ENCODE assay signal across 26 mouse cellular contexts in genomic region chr19:4152445-4153231, GRCm38 (mm10). TPM values are rescaled to one million over a fixed set of nuclear protein-coding genes. Genes with fewer than 3 reads are reported as not detected.
A peak's percentile ranks its signal among the peaks of the same experiment; 100 is the strongest.
DNase-seq lines count a peak whose midpoint lies in the region; ATAC-seq and TF ChIP-seq lines count a peak whose summit lies in the region.
"Had no signal": no experiment of that assay in that cellular context is flagged by ENCODE, and none has a peak within 500 bp of the region (broad histone marks: within the 10 kb centered on the region; RNA-seq: fewer than 3 reads in every experiment).

No protein-coding gene starts in this region.

- no peaks in the 10 kb centered on the region for H3K27me3 ChIP-seq in heart, embryonic 15.5 days
- no peaks in the 10 kb centered on the region for H3K27me3 ChIP-seq in E14TG2a.4 (ENCODE audit: insufficient read depth, low read length)
- H3K27me3 ChIP-seq: hindbrain, embryonic 15.5 days; midbrain, embryonic 12.5 days; Patski had no signal

- ATAC-seq in heart, embryonic 15.5 days (replicated peaks; ENCODE audit: insufficient number of reproducible peaks, insufficient read depth, low FRiP score, low read depth): no peak
- ATAC-seq: activated CD4-positive, CD25-positive, alpha-beta regulatory T cell, adult 4 months; forebrain, embryonic 16.5 days; Patski had no signal

- H3K9me3 ChIP-seq in heart, embryonic 15.5 days (replicated peaks): no peaks in the 10 kb centered on the region
- H3K9me3 ChIP-seq in E14TG2a.4 (ENCODE audit: low read length): no peaks in the 10 kb centered on the region
- H3K9me3 ChIP-seq: hindbrain, embryonic 15.5 days; midbrain, embryonic 12.5 days had no signal

- H3K27ac ChIP-seq in heart, embryonic 15.5 days: 0 out of 2 replicates have a peak overlapping the region, but pooled peaks have one; percentile 17
- H3K27ac ChIP-seq: hindbrain, embryonic 15.5 days had no signal

- H3K4me3 ChIP-seq in heart, embryonic 15.5 days: no peak overlapping the region
- H3K4me3 ChIP-seq in E14TG2a.4 (replicated peaks; ENCODE audit: low read length): 0 out of 2 replicates have a peak overlapping the region, but pooled peaks have one; percentile 10
- H3K4me3 ChIP-seq: hindbrain, embryonic 15.5 days; midbrain, embryonic 12.5 days had no signal

- H3K4me2 ChIP-seq in heart, embryonic 15.5 days: no peak overlapping the region
- H3K4me2 ChIP-seq: hindbrain, embryonic 15.5 days; lung, embryonic 14.5 days; midbrain, embryonic 12.5 days had no signal

- no peak overlapping the region for H3K9ac ChIP-seq in heart, embryonic 15.5 days
- H3K9ac ChIP-seq: hindbrain, embryonic 15.5 days; lung, embryonic 14.5 days; midbrain, embryonic 12.5 days had no signal

- peak; percentile 56 for DNase-seq in cerebellum, adult 9-11 months
- no peak for DNase-seq in cerebellum, postnatal 36 days
- DNase-seq in heart, postnatal 36 days: no peak
- peak; percentile 53 for DNase-seq in left cerebral cortex, postnatal 4 days
- no peak for DNase-seq in left cerebral cortex, postnatal 25 days (ENCODE audit: low spot score in 2 of 2)
- no peak for DNase-seq in embryo, embryonic 10 days (ENCODE audit: low spot score)
- DNase-seq: kidney, adult 11 months; kidney, postnatal 14 days; layer of hippocampus, adult 9-11 months; lung, embryonic 14.5 days; lung, postnatal 4 days; right cerebral cortex, adult 18-20 months; thymus, adult 18-20 months had no signal

- H3K4me1 ChIP-seq in heart, embryonic 15.5 days (replicated peaks): peaks cover 44% of the 10 kb centered on the region
- H3K4me1 ChIP-seq in E14TG2a.4 (replicated peaks; ENCODE audit: low read depth, low read length): peaks cover 94% of the 10 kb centered on the region

- WGBS in heart, embryonic 15.5 days: 84% methylated on average over 8 of the region's 8 CpGs

- peaks cover 35% of the 10 kb centered on the region for H3K36me3 ChIP-seq in heart, embryonic 15.5 days
- peaks cover 69% of the 10 kb centered on the region for H3K36me3 ChIP-seq in E14TG2a.4 (ENCODE audit: insufficient read depth, low read length)

- no peak for TF ChIP-seq CTCF in E14TG2a.4 (conservative IDR thresholded peaks at IDR 0.05; ENCODE audit: low read length)

- intact Hi-C loops in heart, postnatal 36 days (cut with DNase I): no loop called here
- intact Hi-C loops in left cerebral cortex, postnatal 4 days (cut with DNase I): no loop called here
- intact Hi-C loops in left cerebral cortex, postnatal 25 days (cut with DNase I): no loop called here

RNA-seq across cellular contexts. Expression of gene Ptprcap, which starts 0.8 kb away (rescaled TPM):
- polyA plus RNA-seq in heart, embryonic 15.5 days (2015; fragmentation: Nextera tagmentation; extraction: Ambion mirVana): 3.6 and 33.8 TPM in 2 replicates
- 1 to 10 TPM; 1.1 to 1.3 TPM for total RNA-seq in heart, postnatal 36 days (2021)
- 1 to 10 TPM; 1.2 to 1.6 TPM for total RNA-seq in left cerebral cortex, postnatal 4 days (2021)
- total RNA-seq in left cerebral cortex, postnatal 25 days (2021): 1 to 10 TPM; 1.1 to 2.0 TPM
- total RNA-seq: gastrocnemius, adult 18-20 months had no signal
- polyA plus RNA-seq: forebrain, embryonic 16.5 days had no signal

RNA-seq across cellular contexts. Expression of gene Coro1b, which starts 4.2 kb away (rescaled TPM):
- 114 and 137 TPM in 2 replicates for polyA plus RNA-seq in heart, embryonic 15.5 days (2015; fragmentation: Nextera tagmentation; extraction: Ambion mirVana)
- total RNA-seq in heart, postnatal 36 days (2021): 10 to 100 TPM; 52.4 to 55.6 TPM
- total RNA-seq in left cerebral cortex, postnatal 4 days (2021): 100 to 1,000 TPM in 1 of 2 experiments, 10 to 100 TPM in 1; 92.6 to 107 TPM
- total RNA-seq in left cerebral cortex, postnatal 25 days (2021): 10 to 100 TPM; 75.6 to 82.8 TPM

RNA-seq across cellular contexts. Expression of gene Cabp4, which starts 8.8 kb away (rescaled TPM):
- not detected in 2 replicates for polyA plus RNA-seq in heart, embryonic 15.5 days (2015; fragmentation: Nextera tagmentation; extraction: Ambion mirVana)
- total RNA-seq in heart, postnatal 36 days (2021): under 1 TPM in 1 of 2 experiments, not detected in 1; 0.19 TPM
- not detected for total RNA-seq in left cerebral cortex, postnatal 4 days (2021)
- not detected for total RNA-seq in left cerebral cortex, postnatal 25 days (2021)
- total RNA-seq: gastrocnemius, adult 18-20 months had no signal
- polyA plus RNA-seq: embryonic facial prominence, embryonic 11.5 days; liver, adult 2 months; stomach, embryonic 14.5 days had no signal

RNA-seq across cellular contexts. Expression of gene Rps6kb2, which starts 10.5 kb away (rescaled TPM):
- 42.2 and 46.1 TPM in 2 replicates for polyA plus RNA-seq in heart, embryonic 15.5 days (2015; fragmentation: Nextera tagmentation; extraction: Ambion mirVana)
- 10 to 100 TPM; 16.4 to 18.8 TPM for total RNA-seq in heart, postnatal 36 days (2021)
- total RNA-seq in left cerebral cortex, postnatal 4 days (2021): 10 to 100 TPM; 38.1 to 39.2 TPM
- total RNA-seq in left cerebral cortex, postnatal 25 days (2021): 10 to 100 TPM; 28.5 to 32.0 TPM

RNA-seq across cellular contexts. Expression of gene Gpr152, which starts 13.1 kb away (rescaled TPM):
- polyA plus RNA-seq in heart, embryonic 15.5 days (2015; fragmentation: Nextera tagmentation; extraction: Ambion mirVana): 0.04 TPM in 1 of 2 replicates, not detected in the other
- total RNA-seq in heart, postnatal 36 days (2021): not detected
- not detected for total RNA-seq in left cerebral cortex, postnatal 4 days (2021)
- total RNA-seq in left cerebral cortex, postnatal 25 days (2021): not detected
- total RNA-seq: adrenal gland, postnatal 14 days; gastrocnemius, adult 18-20 months; left cerebral cortex, postnatal 10 days; liver, adult 2 months had no signal
- polyA plus RNA-seq: activated CD4-positive, CD25-positive, alpha-beta regulatory T cell, adult 4 months; embryonic facial prominence, embryonic 11.5 days; forebrain, embryonic 16.5 days; lung, embryonic 14.5 days; midbrain, embryonic 12.5 days; Patski; stomach, embryonic 14.5 days had no signal

Comparison
In these comparisons a context has a peak if more than half of its experiments do, and no peak if none do; other contexts are left out.
1. DNase-seq: peak in cerebellum, adult 9-11 months (single experiment) and left cerebral cortex, postnatal 4 days (single experiment); none in cerebellum, postnatal 36 days (0 of 2), heart, postnatal 36 days (0 of 2), left cerebral cortex, postnatal 25 days (0 of 2) and embryo, embryonic 10 days (single experiment).